Mouse (Mus musculus) hindbrain, embryonic 11.5 days (tissue): ENCODE data around the gene Fars2. TPM values are rescaled to one million over a fixed set of nuclear protein-coding genes. Genes with fewer than 3 reads are reported as not detected.

Experiments used
- ATAC-seq: fragments of 200-750 bp; cut with Nextera tagmentation; 2 replicates; pipeline ENCODE4 v1.8.0; 2017; ENCODE audit warnings: mild to moderate bottlenecking, moderate TSS enrichment, moderate library complexity; ENCODE audit not compliant: low FRiP score
- DNase-seq: peaks from one replicate; pipeline ENCODE4 v3.0.0-alpha.2; 2015; ENCODE audit warnings: low spot score
- H3K27ac ChIP-seq: fragments of 300-500 bp; sonication (generic); 2 replicates; pipeline ENCODE4 v1.5.1; 2014; ENCODE audit warnings: mild to moderate bottlenecking, low read depth, low read length
- H3K27me3 ChIP-seq: fragments of 300-500 bp; sonication (generic); 2 replicates; pipeline ENCODE4 v1.6.1; 2014; ENCODE audit warnings: mild to moderate bottlenecking, low read length, moderate library complexity, mixed read lengths; ENCODE audit not compliant: control insufficient read depth, insufficient read depth
- H3K36me3 ChIP-seq: fragments of 300-500 bp; sonication (generic); 2 replicates; pipeline ENCODE4 v1.6.1; 2014; ENCODE audit warnings: mild to moderate bottlenecking, low read length, moderate library complexity, mixed read lengths; ENCODE audit not compliant: control insufficient read depth, insufficient read depth
- H3K4me1 ChIP-seq: fragments of 300-500 bp; sonication (generic); replicated peaks from 2 replicates; pipeline ENCODE4 v1.6.1; 2014; ENCODE audit warnings: low read length, mixed read lengths; ENCODE audit not compliant: control insufficient read depth, insufficient read depth
- H3K4me2 ChIP-seq: fragments of 300-500 bp; sonication (generic); replicated peaks from 2 replicates; pipeline ENCODE4 v1.6.1; 2014; ENCODE audit warnings: mild to moderate bottlenecking, low read depth, low read length
- H3K4me3 ChIP-seq: fragments of 300-500 bp; sonication (generic); 2 replicates; pipeline ENCODE4 v1.5.1; 2014; ENCODE audit warnings: low read depth, low read length
- H3K9ac ChIP-seq: fragments of 300-500 bp; sonication (generic); 2 replicates; pipeline ENCODE4 v1.6.1; 2014; ENCODE audit warnings: low read depth, low read length
- H3K9me3 ChIP-seq: fragments of 300-500 bp; sonication (generic); 2 replicates; pipeline ENCODE4 v1.6.1; 2016; ENCODE audit warnings: low read length; ENCODE audit not compliant: control insufficient read depth
- WGBS: fragments of 180-500 bp; shearing (Covaris S2); extraction: QIAGEN DNeasy Blood & Tissue Kit; methylation state at CpG from one replicate; pipeline ENCODE4 v1.1.7; 2014; 5-methylcytosine and 5-hydroxymethylcytosine counted together
- polyA plus RNA-seq: library from polyadenylated mRNA; unstranded; fragments of >200 nt; fragmentation: Nextera tagmentation; extraction: Ambion mirVana; gene quantifications from 2 replicates; pipeline ENCODE4 v1.2.1, GENCODE M21; 2014

The Fars2 gene
- polyA plus RNA-seq, 1 experiment from 2014 or later, result 31.1 TPM

DNA sequence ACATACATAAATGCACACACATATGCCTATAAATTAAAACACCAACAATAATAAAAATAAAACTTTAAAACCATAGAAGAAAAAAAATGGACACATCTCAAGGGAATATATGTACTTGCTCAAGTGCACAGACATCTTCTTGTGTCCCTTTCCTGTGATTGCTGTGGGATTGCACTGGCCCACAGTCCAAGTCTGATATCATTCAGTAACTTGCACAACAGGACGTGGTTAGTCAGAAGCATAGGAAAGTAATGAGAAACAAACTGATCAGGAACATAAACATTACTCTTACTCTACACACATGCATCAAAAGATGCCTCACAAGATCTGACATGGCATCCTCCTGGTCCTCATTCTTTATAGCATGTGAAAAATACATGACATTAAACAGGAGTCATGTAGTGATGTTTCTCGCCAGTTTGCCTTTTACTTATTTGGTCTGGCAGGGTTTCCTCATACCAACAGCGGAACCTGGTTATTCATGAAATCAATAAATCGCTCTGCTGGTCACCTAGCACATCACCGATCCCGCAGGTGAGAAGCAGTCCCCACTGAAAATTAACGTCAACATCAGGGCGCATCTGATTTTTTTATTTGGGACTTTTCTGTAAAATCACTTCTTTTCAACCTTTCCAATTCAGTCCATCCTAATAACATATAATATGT lies 563.6 kb downstream of the Fars2 start:
- 93% methylated on average over 8 of the region's 8 CpGs for WGBS
- no peaks in the 10 kb centered on the region for H3K36me3 ChIP-seq
- H3K4me3 ChIP-seq, result no peak overlapping the region
- no peaks in the 10 kb centered on the region for H3K4me1 ChIP-seq
- no peak overlapping the region for H3K4me2 ChIP-seq
- no peaks in the 10 kb centered on the region for H3K27me3 ChIP-seq
- no peak overlapping the region for H3K9ac ChIP-seq
- no peak for DNase-seq
- no peak for ATAC-seq
- no peaks in the 10 kb centered on the region for H3K9me3 ChIP-seq
- H3K27ac ChIP-seq, result no peak overlapping the region

GRCm38 (mm10) chr13:36683581-36683980 lies 566.4 kb downstream of the Fars2 start:
- H3K36me3 ChIP-seq, result no peaks in the 10 kb centered on the region
- no peaks in the 10 kb centered on the region for H3K9me3 ChIP-seq
- 82% methylated on average over 4 of the region's 4 CpGs for WGBS
- H3K27me3 ChIP-seq, result no peaks in the 10 kb centered on the region
- H3K4me3 ChIP-seq, result no peak overlapping the region
- no peak overlapping the region for H3K4me2 ChIP-seq
- H3K27ac ChIP-seq, result no peak overlapping the region
- DNase-seq (no peak), ATAC-seq (no peak)
- no peaks in the 10 kb centered on the region for H3K4me1 ChIP-seq
- H3K9ac ChIP-seq, result no peak overlapping the region

DNA sequence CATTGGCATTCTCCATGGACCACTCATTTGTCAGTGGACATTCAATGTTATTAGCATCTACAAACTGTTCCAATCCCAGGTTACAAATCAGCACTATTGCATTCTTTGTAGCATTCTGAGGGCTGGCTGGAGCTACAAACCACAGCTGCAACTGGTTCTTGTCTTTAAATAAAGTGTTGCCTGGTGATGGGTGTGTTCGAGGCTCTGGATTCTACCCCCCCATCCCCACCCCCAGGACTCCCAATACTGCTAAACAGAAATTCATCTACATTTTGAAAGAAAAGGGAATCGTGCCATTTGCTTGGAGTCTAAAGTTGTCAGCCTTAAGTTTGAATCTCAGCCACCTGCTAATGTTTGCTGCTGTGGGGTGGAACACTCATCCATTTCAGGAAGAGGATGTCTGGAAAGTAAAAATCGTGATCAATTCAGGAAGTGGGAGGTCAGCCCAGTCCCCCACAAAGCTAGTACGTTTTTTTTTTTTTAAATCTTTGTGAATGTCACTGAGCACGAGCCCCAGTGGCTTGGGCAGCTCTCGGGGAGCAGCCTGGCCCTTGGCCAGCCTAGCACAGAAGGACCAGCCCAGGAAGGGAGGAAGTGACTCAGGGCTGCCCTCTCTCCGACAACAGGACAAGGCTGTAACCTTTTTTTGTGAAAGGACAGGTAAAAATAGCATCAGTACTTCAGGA lies 578.4 kb downstream of the Fars2 start:
- Histone ChIP-seq H3K27me3 (no peaks in the 10 kb centered on the region), H3K4me2 (no peak overlapping the region), H3K9me3 (no peaks in the 10 kb centered on the region), H3K4me3 (no peak overlapping the region), H3K27ac (no peak overlapping the region), H3K9ac (no peak overlapping the region), H3K4me1 (no peaks in the 10 kb centered on the region), H3K36me3 (no peaks in the 10 kb centered on the region)
- ATAC-seq (no peak), DNase-seq (no peak)
- WGBS, result 73% methylated on average over 7 of the region's 7 CpGs

DNA sequence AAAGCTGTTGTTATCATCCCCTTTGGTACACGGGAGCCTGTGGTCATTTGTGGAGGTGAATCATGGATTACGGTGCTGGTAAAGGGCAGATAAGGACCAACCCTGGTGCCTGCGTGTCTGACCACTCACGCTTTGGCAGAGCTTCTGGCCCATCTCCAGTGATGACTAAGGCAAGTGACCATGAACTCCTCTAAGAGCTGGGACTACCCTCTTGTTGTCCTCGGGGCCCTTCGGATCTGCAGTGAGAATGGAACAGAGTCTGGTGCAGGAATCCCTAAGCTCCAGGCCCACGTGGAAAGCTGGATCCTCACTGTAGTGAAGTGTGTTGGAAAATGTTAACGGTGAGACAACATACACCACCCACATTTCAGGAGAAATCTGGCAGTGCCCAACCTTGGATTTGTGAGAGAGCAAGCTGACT lies 579.1 kb downstream of the Fars2 start:
- H3K4me3 ChIP-seq, result no peak overlapping the region
- no peak for ATAC-seq
- no peak overlapping the region for H3K9ac ChIP-seq
- H3K9me3 ChIP-seq, result no peaks in the 10 kb centered on the region
- H3K4me1 ChIP-seq, result no peaks in the 10 kb centered on the region
- no peaks in the 10 kb centered on the region for H3K36me3 ChIP-seq
- no peak overlapping the region for H3K27ac ChIP-seq
- WGBS, result 91% methylated on average over 8 of the region's 8 CpGs
- DNase-seq, result no peak
- no peak overlapping the region for H3K4me2 ChIP-seq
- no peaks in the 10 kb centered on the region for H3K27me3 ChIP-seq

- DNase-seq (peak; percentile 7), ATAC-seq (peak; percentile 54; the same call in 1 of the 2 replicates)
- Histone ChIP-seq H3K9ac (no peak overlapping the region), H3K36me3 (no peaks in the 10 kb centered on the region), H3K27ac (no peak overlapping the region), H3K4me3 (no peak overlapping the region), H3K9me3 (no peaks in the 10 kb centered on the region), H3K4me1 (no peaks in the 10 kb centered on the region), H3K4me2 (no peak overlapping the region), H3K27me3 (no peaks in the 10 kb centered on the region)
- WGBS, result 39% methylated on average over 3 of the region's 3 CpGs
Observed at GRCm38 (mm10) chr13:36707088-36707690, 590.0 kb downstream of the Fars2 start.

DNA sequence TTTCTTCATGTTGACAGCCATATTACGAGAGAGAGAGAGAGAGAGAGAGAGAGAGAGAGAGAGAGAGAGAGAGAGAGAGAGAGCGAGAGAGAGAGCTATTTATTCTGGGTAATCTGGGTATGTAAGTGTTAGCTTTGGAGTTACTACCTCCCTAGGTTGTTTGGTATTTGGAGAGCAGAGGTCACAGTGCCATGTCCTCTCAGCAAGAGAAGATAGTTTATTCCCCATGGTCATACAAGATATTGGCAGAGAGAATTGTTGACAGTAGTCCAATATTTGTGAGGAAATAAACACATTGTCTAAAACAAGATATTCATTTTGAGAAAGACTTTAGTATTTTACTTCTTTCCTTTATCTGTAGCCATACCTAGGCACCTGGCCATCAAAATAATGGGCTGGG lies 596.9 kb downstream of the Fars2 start:
- no peak overlapping the region for H3K9ac ChIP-seq
- H3K4me3 ChIP-seq, result no peak overlapping the region
- H3K27me3 ChIP-seq, result no peaks in the 10 kb centered on the region
- H3K27ac ChIP-seq, result no peak overlapping the region
- no peaks in the 10 kb centered on the region for H3K9me3 ChIP-seq
- no peak for ATAC-seq
- 71% methylated on average over 2 of the region's 2 CpGs for WGBS
- no peaks in the 10 kb centered on the region for H3K36me3 ChIP-seq
- H3K4me1 ChIP-seq, result no peaks in the 10 kb centered on the region
- no peak overlapping the region for H3K4me2 ChIP-seq
- no peak for DNase-seq

- Histone ChIP-seq H3K9me3 (no peaks in the 10 kb centered on the region), H3K27ac (no peak overlapping the region), H3K27me3 (peaks cover 3% of the 10 kb centered on the region), H3K4me2 (no peak overlapping the region), H3K9ac (no peak overlapping the region), H3K4me1 (no peaks in the 10 kb centered on the region), H3K4me3 (no peak overlapping the region), H3K36me3 (no peaks in the 10 kb centered on the region)
- ATAC-seq, result no peak
- 61% methylated on average over 2 of the region's 2 CpGs for WGBS
- no peak for DNase-seq
Observed at GRCm38 (mm10) chr13:36716708-36717107, 599.5 kb downstream of the Fars2 start.

DNA sequence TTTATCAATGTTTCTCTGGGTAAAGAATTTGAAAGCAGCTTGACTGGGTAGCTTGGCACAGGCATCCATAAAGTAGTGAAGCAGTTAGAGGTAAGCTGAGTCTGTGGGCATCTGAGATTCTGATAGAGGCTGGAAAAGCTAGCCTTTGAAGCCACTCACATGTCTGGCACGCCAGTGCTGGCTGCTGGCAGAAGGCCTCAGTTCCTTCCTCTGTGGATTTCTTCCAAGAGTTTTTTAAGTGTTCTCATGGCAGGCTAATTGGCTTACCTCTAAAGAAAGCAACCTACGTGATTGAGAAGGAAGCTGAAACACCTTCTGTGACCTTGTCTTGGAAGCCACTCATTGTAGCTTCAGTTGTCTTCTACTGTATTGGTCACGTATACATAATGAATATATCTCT lies 600.2 kb downstream of the Fars2 start:
- DNase-seq (no peak), ATAC-seq (no peak)
- WGBS, result 65% methylated on average over 3 of the region's 3 CpGs
- H3K4me1 ChIP-seq, result no peaks in the 10 kb centered on the region
- H3K27me3 ChIP-seq, result peaks cover 9% of the 10 kb centered on the region
- no peaks in the 10 kb centered on the region for H3K36me3 ChIP-seq
- no peak overlapping the region for H3K4me3 ChIP-seq
- H3K9me3 ChIP-seq, result no peaks in the 10 kb centered on the region
- H3K9ac ChIP-seq, result no peak overlapping the region
- no peak overlapping the region for H3K4me2 ChIP-seq
- no peak overlapping the region for H3K27ac ChIP-seq
